In the genomic region with DNA sequence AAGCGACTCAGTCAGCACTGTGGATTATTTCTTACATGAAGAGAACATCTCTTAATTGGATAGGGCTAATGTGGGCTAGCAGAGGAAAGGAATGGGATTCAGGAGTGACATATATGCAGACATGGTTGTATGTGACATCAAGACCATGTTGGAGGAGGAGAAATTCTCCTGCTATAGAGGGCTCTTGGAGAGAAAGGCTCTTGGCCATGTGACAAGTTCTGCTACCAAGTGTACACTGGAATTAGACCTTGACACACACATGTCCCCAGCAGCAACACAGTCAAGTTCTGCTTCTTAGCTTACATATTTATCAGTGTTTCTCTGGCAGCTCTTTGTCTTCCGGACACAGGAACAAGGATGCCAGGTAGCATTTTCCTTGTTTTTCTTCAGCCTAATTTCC, we compare ENCODE assay signal across 24 mouse cellular contexts. TPM values are rescaled to one million over a fixed set of nuclear protein-coding genes. Genes with fewer than 3 reads are reported as not detected.
DNase-seq lines count a peak whose midpoint lies in the region; ATAC-seq and TF ChIP-seq lines count a peak whose summit lies in the region.
"Had no signal": no experiment of that assay in that cellular context is flagged by ENCODE, and none has a peak within 500 bp of the region (broad histone marks: within the 10 kb centered on the region; RNA-seq: fewer than 3 reads in every experiment).

No protein-coding gene starts in this region.

- no peak for TF ChIP-seq CTCF in liver, adult 2 months (IDR thresholded peaks at IDR 0.05; ENCODE audit: low read depth, low read length)

- H3K79me2 ChIP-seq in liver, adult 2 months (ENCODE audit: control insufficient read depth, insufficient read depth, low read length): no peaks in the 10 kb centered on the region; the same call in 1 of the 2 replicates

- H3K4me2 ChIP-seq in liver, embryonic 12.5 days: no peak overlapping the region
- H3K4me2 ChIP-seq: embryonic facial prominence, embryonic 12.5 days; forebrain, embryonic 13.5 days; forebrain, embryonic 15.5 days had no signal

- ATAC-seq in liver, embryonic 12.5 days: no peak
- ATAC-seq: activated CD4-positive, CD25-positive, alpha-beta regulatory T cell, adult 4 months; CD4-positive, CD25-positive, alpha-beta regulatory T cell, adult 4 months; forebrain, embryonic 13.5 days; forebrain, embryonic 15.5 days; forebrain, postnatal 0 days; Patski had no signal

- no peaks in the 10 kb centered on the region; the same call in 1 of the 2 replicates for H3K9me3 ChIP-seq in liver, embryonic 12.5 days (replicated peaks)
- H3K9me3 ChIP-seq: forebrain, embryonic 15.5 days had no signal

- TF ChIP-seq POLR2A in liver, adult 2 months (IDR thresholded peaks at IDR 0.05; ENCODE audit: extremely low read depth, insufficient read depth, low read length): no peak

- H3K4me1 ChIP-seq in liver, adult 2 months (ENCODE audit: control insufficient read depth, insufficient read depth, low read length): no peaks in the 10 kb centered on the region
- H3K4me1 ChIP-seq in liver, embryonic 12.5 days: no peaks in the 10 kb centered on the region
- H3K4me1 ChIP-seq: embryonic facial prominence, embryonic 12.5 days; forebrain, embryonic 13.5 days; forebrain, embryonic 15.5 days had no signal

- 78% methylated on average over 2 of the region's 2 CpGs for WGBS in liver, adult 2 months
- WGBS in liver, embryonic 12.5 days (ENCODE audit: insufficient replicate concordance): 66% methylated on average over 2 of the region's 2 CpGs

- no peak overlapping the region for H3K27ac ChIP-seq in liver, adult 2 months (replicated peaks; ENCODE audit: insufficient read depth, low read depth, low read length)
- H3K27ac ChIP-seq in liver, embryonic 12.5 days: no peak overlapping the region
- H3K27ac ChIP-seq: embryonic facial prominence, embryonic 10.5 days; embryonic facial prominence, embryonic 12.5 days; forebrain, embryonic 13.5 days; forebrain, embryonic 15.5 days had no signal

- H3K27me3 ChIP-seq in liver, adult 2 months (ENCODE audit: control insufficient read depth, insufficient read depth, low read length): no peaks in the 10 kb centered on the region
- no peaks in the 10 kb centered on the region for H3K27me3 ChIP-seq in liver, embryonic 12.5 days (replicated peaks)
- H3K27me3 ChIP-seq: CH12.LX; embryonic facial prominence, embryonic 12.5 days; forebrain, embryonic 13.5 days; forebrain, embryonic 15.5 days; Patski had no signal

- no peak overlapping the region for H3K9ac ChIP-seq in liver, adult 2 months (ENCODE audit: low read depth, low read length)
- no peak overlapping the region for H3K9ac ChIP-seq in liver, embryonic 12.5 days
- H3K9ac ChIP-seq: embryonic facial prominence, embryonic 12.5 days; forebrain, embryonic 13.5 days; forebrain, embryonic 15.5 days; forebrain, postnatal 0 days had no signal

- H3K36me3 ChIP-seq in liver, adult 2 months (ENCODE audit: control insufficient read depth, insufficient read depth, low read length): peaks cover 5% of the 10 kb centered on the region
- H3K36me3 ChIP-seq in liver, embryonic 12.5 days: peaks cover 12% of the 10 kb centered on the region
- H3K36me3 ChIP-seq: embryonic facial prominence, embryonic 12.5 days; forebrain, embryonic 15.5 days had no signal

- no peak overlapping the region for H3K4me3 ChIP-seq in liver, adult 2 months (ENCODE audit: insufficient read depth, low read depth, low read length)
- no peak overlapping the region for H3K4me3 ChIP-seq in liver, embryonic 12.5 days
- H3K4me3 ChIP-seq: embryonic facial prominence, embryonic 10.5 days; embryonic facial prominence, embryonic 12.5 days; forebrain, embryonic 13.5 days; forebrain, embryonic 15.5 days had no signal

- DNase-seq in adrenal gland, adult 2 months: peak; percentile 17
- DNase-seq in adrenal gland, postnatal 4 days (ENCODE audit: low spot score in 2 of 2): no peak
- peak; percentile 48 for DNase-seq in liver, adult 2 months (ENCODE audit: extremely low read depth, low read depth, low spot score)
- DNase-seq in testis, postnatal 10 days (ENCODE audit: low spot score): peak; percentile 20
- no peak for DNase-seq in testis, postnatal 14 days (ENCODE audit: low spot score)
- DNase-seq: adrenal gland, postnatal 10 days; adrenal gland, postnatal 25 days; B cell, adult 2 months; cerebellum, adult 11-12 months; cerebellum, adult 2 months; cerebellum, adult 9-10 months; cerebellum, postnatal 10 days; cerebellum, postnatal 25 days; forebrain, postnatal 0 days had no signal

RNA-seq across cellular contexts. Expression of a gene that starts 45.8 kb away (rescaled TPM):
- 1 to 10 TPM; 3.0 to 3.7 TPM for total RNA-seq in adrenal gland, adult 2 months (2021)
- 6.1 and 8.8 TPM in 2 replicates for polyA plus RNA-seq in adrenal gland, adult 2 months (2012; rRNA removed)
- total RNA-seq in adrenal gland, postnatal 4 days (2021): 1 to 10 TPM; 3.9 to 6.1 TPM
- 30.1 and 32.8 TPM in 2 replicates for total RNA-seq in liver, adult 2 months (2014; rRNA removed)
- 20.3 and 26.1 TPM in 2 replicates for polyA plus RNA-seq in liver, adult 2 months (2012; rRNA removed)
- polyA plus RNA-seq in liver, embryonic 12.5 days (2016; fragmentation: Nextera tagmentation; extraction: Ambion mirVana): 32.4 and 37.4 TPM in 2 replicates
- polyA plus RNA-seq: activated CD4-positive, CD25-positive, alpha-beta regulatory T cell, adult 4 months; G1E had no signal

Comparison
In these comparisons a context has a peak if more than half of its experiments do, and no peak if none do; other contexts are left out.
1. DNase-seq: peak in adrenal gland, adult 2 months (single experiment), liver, adult 2 months (single experiment) and testis, postnatal 10 days (single experiment); none in adrenal gland, postnatal 4 days (0 of 2) and testis, postnatal 14 days (single experiment).